Mouse (Mus musculus): ENCODE data around the gene Kif24.

GRCm38 (mm10) chr4:41447595-41447994, 17.1 kb downstream of the Kif24 start:
- TF ChIP-seq CTCF (IDR thresholded peaks at IDR 0.05; ENCODE audit: extremely low read depth, insufficient read depth, insufficient read length, insufficient replicate concordance), result no peak
- no peak for TF ChIP-seq POLR2A (IDR thresholded peaks at IDR 0.05; ENCODE audit: low read depth, low read length)

Data from spleen, adult 2 months (tissue).